Mouse (Mus musculus): Measurements from ENCODE around the gene Dbp. TPM values are rescaled to one million over a fixed set of nuclear protein-coding genes. Genes with fewer than 3 reads are reported as not detected.

The Dbp gene
- total and polyA plus RNA-seq, 3 experiments, result 22.5 to 24.4 TPM; not detected in 1

DNA sequence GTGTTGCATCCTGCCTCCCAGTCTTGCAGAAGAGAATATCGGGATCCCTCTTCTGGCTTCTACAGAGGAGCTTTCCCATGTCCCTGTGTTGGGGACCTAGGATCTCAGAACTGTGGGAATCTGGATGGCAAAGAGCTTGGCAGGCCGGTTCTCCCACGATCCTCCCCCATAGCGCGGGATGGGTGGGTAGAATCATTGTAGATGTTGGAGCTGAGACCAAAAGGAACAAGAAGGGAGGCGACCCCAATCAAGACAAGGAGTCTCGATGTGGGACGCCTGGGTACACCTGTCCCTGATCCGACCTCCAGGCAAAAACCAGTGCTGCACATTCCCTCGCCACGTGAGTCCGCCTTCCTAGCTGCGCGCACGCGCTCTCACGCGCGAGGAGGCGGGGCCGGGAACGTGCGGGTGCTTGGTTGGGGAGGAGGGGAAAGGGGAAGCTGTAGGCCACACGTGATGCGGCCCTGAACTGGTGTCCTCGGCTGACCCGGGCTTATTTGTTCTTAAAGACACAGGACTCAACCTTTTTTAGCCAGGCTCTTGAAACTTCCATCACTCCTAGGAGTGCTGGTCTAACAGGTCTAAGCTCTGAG lies 2.6 kb downstream of the Dbp start (continued):
- TF ChIP-seq RCOR1 (IDR thresholded peaks at IDR 0.05; ENCODE audit: low read depth, low read length) (no peak), NRF1 (IDR thresholded peaks at IDR 0.05; ENCODE audit: insufficient read depth, low read depth, low read length, poor library complexity, severe bottlenecking) (peak; percentile 77), ZKSCAN1 (IDR thresholded peaks at IDR 0.05; ENCODE audit: low read depth, low read length) (no peak), JUND (IDR thresholded peaks at IDR 0.05; ENCODE audit: low read depth, low read length) (no peak), ELF1 (IDR thresholded peaks at IDR 0.05; ENCODE audit: low read depth, low read length) (0 out of 2 replicates have a peak, but pooled peaks have one; percentile 37), MAFK (IDR thresholded peaks at IDR 0.05; ENCODE audit: borderline replicate concordance, low read depth, low read length) (no peak)

DNA sequence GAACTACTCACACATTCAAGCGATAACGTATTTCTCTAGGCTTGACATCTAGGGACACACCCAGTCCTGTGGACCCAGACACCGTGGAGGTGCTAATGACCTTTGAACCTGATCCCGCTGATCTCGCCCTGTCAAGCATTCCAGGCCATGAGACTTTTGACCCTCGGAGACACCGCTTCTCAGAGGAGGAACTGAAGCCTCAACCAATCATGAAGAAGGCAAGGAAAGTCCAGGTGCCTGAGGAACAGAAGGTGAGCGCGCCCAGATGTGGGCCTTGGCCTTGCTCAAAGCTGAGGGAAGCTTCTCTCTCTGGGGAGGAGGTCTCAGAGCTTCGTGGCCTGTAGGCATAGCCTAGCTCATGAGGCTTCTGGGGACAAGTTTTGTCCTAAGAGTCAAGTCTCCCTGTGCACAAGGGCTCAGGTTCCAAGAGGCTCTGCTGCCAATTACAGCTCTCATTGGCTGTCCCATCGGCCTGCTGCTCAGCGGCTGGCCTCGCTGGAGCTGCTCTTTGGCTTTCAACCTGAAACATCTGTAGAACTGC lies 3.4 kb downstream of the Dbp start:
- H3K9me3 ChIP-seq (replicated peaks; ENCODE audit: insufficient read depth, low read length), result no peaks in the 10 kb centered on the region
- peaks cover 7% of the 10 kb centered on the region for H3K79me2 ChIP-seq (ENCODE audit: control insufficient read depth, insufficient read depth, low read length, poor library complexity)
- H3K4me3 ChIP-seq (ENCODE audit: control insufficient read depth in 1 of 2, insufficient read depth in 1 of 2, low read depth in 2 of 2, low read length in 2 of 2), result peak overlapping the region; percentile 50 to 54
- H3K9ac ChIP-seq (ENCODE audit: control insufficient read depth, low read depth, low read length, poor library complexity, severe bottlenecking), result peak overlapping the region; percentile 81
- H3K27ac ChIP-seq (ENCODE audit: control insufficient read depth, low read depth, low read length), result peak overlapping the region; percentile 97
- no peak for TF ChIP-seq NRF1 (IDR thresholded peaks at IDR 0.05; ENCODE audit: insufficient read depth, low read depth, low read length, poor library complexity, severe bottlenecking)
- TF ChIP-seq ELF1 (IDR thresholded peaks at IDR 0.05; ENCODE audit: low read depth, low read length), result no peak
- TF ChIP-seq CHD1 (IDR thresholded peaks at IDR 0.05; ENCODE audit: low read depth, low read length), result 0 out of 2 replicates have a peak, but pooled peaks have one; percentile 16
- TF ChIP-seq MAZ (IDR thresholded peaks at IDR 0.05; ENCODE audit: low read depth, low read length), result no peak
- TF ChIP-seq KAT2A (conservative IDR thresholded peaks at IDR 0.05; ENCODE audit: low read depth, low read length), result no peak
- TF ChIP-seq BHLHE40 (IDR thresholded peaks at IDR 0.05; ENCODE audit: borderline replicate concordance, low read depth, low read length), result no peak
- TF ChIP-seq ETS1 (IDR thresholded peaks at IDR 0.05; ENCODE audit: low read depth, low read length), result peak; percentile 7; the same call in 1 of the 2 replicates
- TF ChIP-seq HCFC1 (IDR thresholded peaks at IDR 0.05; ENCODE audit: low read depth, low read length), result peak; percentile 26; the same call in 1 of the 2 replicates
- peak; percentile 27; the same call in 1 of the 2 replicates for TF ChIP-seq POLR2AphosphoS2 (IDR thresholded peaks at IDR 0.05; ENCODE audit: low read length)
- TF ChIP-seq MAX (IDR thresholded peaks at IDR 0.05; ENCODE audit: low read length), result no peak; the same call in 1 of the 2 replicates
- TF ChIP-seq CTCF (IDR thresholded peaks at IDR 0.05 in 2 of 3, conservative IDR thresholded peaks at IDR 0.05 in 1 of 3; ENCODE audit: control insufficient read depth in 1 of 3, insufficient read depth in 1 of 3, low read depth in 2 of 3, low read length in 3 of 3, poor library complexity in 1 of 3, severe bottlenecking in 1 of 3), result no peak
- no peak for TF ChIP-seq MXI1 (IDR thresholded peaks at IDR 0.05; ENCODE audit: low read depth, low read length)
- no peak for TF ChIP-seq MYC (IDR thresholded peaks at IDR 0.05; ENCODE audit: low read depth, low read length)
- no peak for TF ChIP-seq GATA1 (IDR thresholded peaks at IDR 0.05; ENCODE audit: low read depth, low read length)
- TF ChIP-seq EP300 (IDR thresholded peaks at IDR 0.05; ENCODE audit: low read depth in 1 of 2, low read length in 2 of 2), result no peak
- no peak for TF ChIP-seq E2F4 (IDR thresholded peaks at IDR 0.05; ENCODE audit: borderline replicate concordance, low read depth, low read length)
- peak; percentile 72 for DNase-seq (ENCODE audit: low read depth, low spot score)
- H3K4me1 ChIP-seq (ENCODE audit: control insufficient read depth in 1 of 2, insufficient read depth in 2 of 2, low read length in 2 of 2), result peaks cover 0 to 12% of the 10 kb centered on the region in 2 experiments; a peak in 1 of 4 replicates
- H3K36me3 ChIP-seq (ENCODE audit: control insufficient read depth in 1 of 2, insufficient read depth in 2 of 2, low read length in 2 of 2), result peaks cover 0 to 5% of the 10 kb centered on the region in 2 experiments; a peak in 2 of 4 replicates
- H3K27me3 ChIP-seq (ENCODE audit: control insufficient read depth in 1 of 2, insufficient read depth in 2 of 2, low read length in 2 of 2), result no peaks in the 10 kb centered on the region
